Mouse (Mus musculus): Measurements from ENCODE around the gene Map4k3. TPM values are rescaled to one million over a fixed set of nuclear protein-coding genes. Genes with fewer than 3 reads are reported as not detected.

Gene Map4k3
- polyA plus RNA-seq, 1 experiment, result 14.4 TPM

DNA sequence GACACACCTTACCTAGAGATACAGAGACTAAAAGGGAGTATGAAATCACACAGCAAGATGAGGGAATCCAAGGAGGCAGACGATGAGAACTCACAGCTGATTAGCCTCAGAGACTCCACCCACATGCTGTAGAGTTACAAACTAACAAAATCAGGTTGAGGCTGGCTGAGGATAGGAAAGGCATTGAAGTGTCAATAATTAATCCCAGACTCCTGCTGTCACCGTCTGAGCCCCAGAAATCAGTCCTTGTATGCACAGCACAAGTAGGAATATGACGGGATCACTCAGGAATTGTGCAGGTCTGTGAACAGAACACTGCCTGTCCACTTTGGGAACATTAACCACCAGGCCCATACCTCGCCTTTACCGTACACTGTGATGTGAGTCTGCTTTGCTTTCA lies 81.4 kb downstream of the Map4k3 start:
- no peak overlapping the region for H3K4me3 ChIP-seq (ENCODE audit: control insufficient read depth, low read depth, low read length)
- no peaks in the 10 kb centered on the region for H3K4me1 ChIP-seq (ENCODE audit: control insufficient read depth, insufficient read depth, low read length)
- H3K27ac ChIP-seq (ENCODE audit: control insufficient read depth, insufficient read depth, low read depth, low read length), result no peak overlapping the region
- no peaks in the 10 kb centered on the region; the same call in none of the 2 replicates for H3K36me3 ChIP-seq (ENCODE audit: control insufficient read depth, insufficient read depth, low read length)
- H3K27me3 ChIP-seq (ENCODE audit: control insufficient read depth, insufficient read depth, low read length), result no peaks in the 10 kb centered on the region
- TF ChIP-seq CTCF (IDR thresholded peaks at IDR 0.05; ENCODE audit: control insufficient read depth, insufficient read depth, insufficient replicate concordance, low read depth, low read length), result no peak

DNA sequence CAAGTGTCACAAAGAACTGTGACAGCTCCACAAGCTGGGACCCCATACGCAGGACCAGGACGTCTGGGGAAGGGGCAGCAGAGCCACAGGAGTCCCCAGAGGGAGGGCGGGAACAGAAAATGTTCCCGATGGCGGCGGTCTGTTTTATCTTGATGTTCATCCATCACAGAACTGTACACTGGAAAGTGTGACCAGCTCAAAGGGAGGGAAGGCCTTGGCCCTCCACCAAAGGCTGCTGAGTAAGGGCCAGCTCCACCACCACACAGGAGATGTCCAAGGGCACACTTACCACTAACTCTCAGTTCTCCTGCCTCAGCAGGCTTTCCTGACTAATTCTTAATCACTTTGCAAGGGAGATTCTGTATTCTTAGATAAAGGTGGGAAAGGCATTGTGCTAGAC lies 82.2 kb downstream of the Map4k3 start:
- no peak for TF ChIP-seq POLR2A (IDR thresholded peaks at IDR 0.05; ENCODE audit: control insufficient read depth, low read depth, low read length)
- TF ChIP-seq CTCF (IDR thresholded peaks at IDR 0.05; ENCODE audit: control insufficient read depth, insufficient read depth, insufficient replicate concordance, low read depth, low read length), result no peak
- Histone ChIP-seq H3K27ac (ENCODE audit: control insufficient read depth, insufficient read depth, low read depth, low read length) (no peak overlapping the region), H3K36me3 (ENCODE audit: control insufficient read depth, insufficient read depth, low read length) (no peaks in the 10 kb centered on the region; the same call in none of the 2 replicates)

DNA sequence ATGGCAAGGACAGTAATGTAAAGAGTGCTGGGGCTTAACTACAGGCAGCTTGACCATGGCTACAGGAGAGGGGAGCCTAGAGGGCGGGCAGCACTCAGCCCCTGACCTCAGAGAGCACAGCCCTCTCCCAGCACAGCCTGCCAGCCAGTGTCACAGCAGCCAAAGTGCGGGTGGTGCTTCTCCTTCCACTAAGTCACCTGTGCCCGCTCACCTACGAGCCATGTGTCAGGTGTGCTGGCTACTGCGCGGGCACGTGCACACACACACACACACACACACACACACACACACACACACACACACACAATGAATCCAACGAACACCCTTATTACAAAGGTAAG lies 82.6 kb downstream of the Map4k3 start:
- H3K4me3 ChIP-seq (ENCODE audit: control insufficient read depth, low read depth, low read length), result no peak overlapping the region
- no peaks in the 10 kb centered on the region; the same call in none of the 2 replicates for H3K36me3 ChIP-seq (ENCODE audit: control insufficient read depth, insufficient read depth, low read length)
- no peak for TF ChIP-seq CTCF (IDR thresholded peaks at IDR 0.05; ENCODE audit: control insufficient read depth, insufficient read depth, insufficient replicate concordance, low read depth, low read length)
- no peak for TF ChIP-seq POLR2A (IDR thresholded peaks at IDR 0.05; ENCODE audit: control insufficient read depth, low read depth, low read length)

More for the DNA sequence above, 82.2 kb downstream of the Map4k3 start:
- Histone ChIP-seq H3K4me3 (ENCODE audit: control insufficient read depth, low read depth, low read length) (no peak overlapping the region), H3K4me1 (ENCODE audit: control insufficient read depth, insufficient read depth, low read length) (no peaks in the 10 kb centered on the region), H3K27me3 (ENCODE audit: control insufficient read depth, insufficient read depth, low read length) (no peaks in the 10 kb centered on the region)

DNA sequence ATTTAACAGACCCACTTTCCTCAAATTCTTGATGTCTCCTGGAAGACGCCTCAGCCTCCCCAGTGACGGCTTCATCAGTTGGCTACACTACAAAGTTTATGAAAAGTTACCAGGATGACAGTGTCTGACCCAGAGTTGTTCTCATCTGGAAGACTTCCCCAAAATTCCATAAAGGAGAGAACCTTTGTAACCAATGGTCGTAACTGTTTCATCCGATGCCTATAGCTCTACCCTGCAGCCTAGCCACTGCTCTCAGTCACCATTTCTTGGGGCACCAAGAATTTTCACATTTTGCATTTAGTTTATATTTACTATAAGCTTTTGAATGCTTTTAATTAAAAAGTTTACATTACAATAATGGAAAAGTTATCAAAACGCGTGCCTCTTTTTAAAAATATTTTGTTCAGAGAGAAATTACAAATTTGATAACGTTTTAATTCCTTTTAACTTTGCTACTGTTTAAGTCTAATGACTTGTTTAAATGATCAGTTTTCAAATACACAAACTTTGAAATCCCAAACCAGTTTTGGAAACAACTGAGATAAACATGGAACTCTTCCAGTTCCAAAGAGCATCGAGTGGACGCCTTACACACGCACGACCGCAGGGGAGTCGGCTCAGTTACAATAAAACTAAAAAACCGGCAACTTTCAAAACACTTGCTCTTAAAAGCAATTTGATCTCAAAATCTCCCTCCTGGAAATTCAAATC lies 83.1 kb downstream of the Map4k3 start:
- TF ChIP-seq CTCF (IDR thresholded peaks at IDR 0.05; ENCODE audit: control insufficient read depth, insufficient read depth, insufficient replicate concordance, low read depth, low read length) (no peak), POLR2A (IDR thresholded peaks at IDR 0.05; ENCODE audit: control insufficient read depth, low read depth, low read length) (no peak)
- Histone ChIP-seq H3K4me3 (ENCODE audit: control insufficient read depth, low read depth, low read length) (no peak overlapping the region), H3K27ac (ENCODE audit: control insufficient read depth, insufficient read depth, low read depth, low read length) (no peak overlapping the region), H3K4me1 (ENCODE audit: control insufficient read depth, insufficient read depth, low read length) (no peaks in the 10 kb centered on the region), H3K36me3 (ENCODE audit: control insufficient read depth, insufficient read depth, low read length) (no peaks in the 10 kb centered on the region; the same call in none of the 2 replicates), H3K27me3 (ENCODE audit: control insufficient read depth, insufficient read depth, low read length) (no peaks in the 10 kb centered on the region)

More for the DNA sequence above, 82.6 kb downstream of the Map4k3 start:
- H3K27ac ChIP-seq (ENCODE audit: control insufficient read depth, insufficient read depth, low read depth, low read length), result no peak overlapping the region
- no peaks in the 10 kb centered on the region for H3K4me1 ChIP-seq (ENCODE audit: control insufficient read depth, insufficient read depth, low read length)
- H3K27me3 ChIP-seq (ENCODE audit: control insufficient read depth, insufficient read depth, low read length), result no peaks in the 10 kb centered on the region

DNA sequence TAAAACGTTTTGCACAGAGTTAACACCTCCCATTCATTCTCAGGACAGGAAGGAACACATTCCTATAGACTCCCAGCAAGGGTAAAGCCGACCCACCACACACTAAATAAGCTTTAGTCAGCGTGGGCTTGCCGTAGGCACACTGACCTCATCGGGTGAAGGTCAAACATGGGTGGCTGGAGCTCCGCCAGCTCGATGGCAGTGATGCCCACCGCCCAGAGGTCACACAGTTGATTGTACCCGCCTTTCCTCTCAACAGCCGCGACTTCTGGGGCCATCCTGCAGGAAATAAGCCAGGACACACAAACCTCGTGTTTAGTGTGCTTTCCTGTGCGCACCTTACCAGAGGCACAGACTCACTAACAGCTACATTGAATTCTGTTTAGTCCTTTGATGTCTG lies 83.7 kb downstream of the Map4k3 start:
- TF ChIP-seq CTCF (IDR thresholded peaks at IDR 0.05; ENCODE audit: control insufficient read depth, insufficient read depth, insufficient replicate concordance, low read depth, low read length), result no peak
- TF ChIP-seq POLR2A (IDR thresholded peaks at IDR 0.05; ENCODE audit: control insufficient read depth, low read depth, low read length), result no peak
- Histone ChIP-seq H3K27ac (ENCODE audit: control insufficient read depth, insufficient read depth, low read depth, low read length) (no peak overlapping the region), H3K36me3 (ENCODE audit: control insufficient read depth, insufficient read depth, low read length) (no peaks in the 10 kb centered on the region; the same call in 1 of the 2 replicates), H3K4me3 (ENCODE audit: control insufficient read depth, low read depth, low read length) (no peak overlapping the region), H3K4me1 (ENCODE audit: control insufficient read depth, insufficient read depth, low read length) (no peaks in the 10 kb centered on the region), H3K27me3 (ENCODE audit: control insufficient read depth, insufficient read depth, low read length) (no peaks in the 10 kb centered on the region)

DNA sequence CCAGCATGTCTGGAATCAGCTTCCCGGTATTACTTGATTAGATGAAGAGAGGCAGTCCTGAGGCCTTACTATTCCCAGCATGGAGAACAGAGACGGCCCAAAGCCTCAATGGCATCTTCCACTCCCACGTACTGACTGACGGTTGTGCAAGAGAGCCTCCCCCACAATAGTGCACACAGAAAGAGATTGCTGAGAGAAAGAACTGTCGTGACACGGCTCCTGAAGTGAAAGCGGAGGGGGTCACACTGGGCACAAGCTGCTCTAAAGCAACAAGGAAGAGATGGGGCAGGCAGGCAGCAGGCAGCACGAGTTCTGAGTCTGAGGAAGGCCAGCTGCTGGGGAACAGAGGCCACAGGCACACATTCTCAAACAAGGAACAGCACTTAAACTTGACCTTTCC lies 90.2 kb downstream of the Map4k3 start:
- TF ChIP-seq POLR2A (IDR thresholded peaks at IDR 0.05; ENCODE audit: control insufficient read depth, low read depth, low read length) (no peak), CTCF (IDR thresholded peaks at IDR 0.05; ENCODE audit: control insufficient read depth, insufficient read depth, insufficient replicate concordance, low read depth, low read length) (no peak)
- Histone ChIP-seq H3K4me3 (ENCODE audit: control insufficient read depth, low read depth, low read length) (no peak overlapping the region), H3K27ac (ENCODE audit: control insufficient read depth, insufficient read depth, low read depth, low read length) (no peak overlapping the region), H3K36me3 (ENCODE audit: control insufficient read depth, insufficient read depth, low read length) (no peaks in the 10 kb centered on the region; the same call in 1 of the 2 replicates), H3K4me1 (ENCODE audit: control insufficient read depth, insufficient read depth, low read length) (no peaks in the 10 kb centered on the region), H3K27me3 (ENCODE audit: control insufficient read depth, insufficient read depth, low read length) (no peaks in the 10 kb centered on the region)

DNA sequence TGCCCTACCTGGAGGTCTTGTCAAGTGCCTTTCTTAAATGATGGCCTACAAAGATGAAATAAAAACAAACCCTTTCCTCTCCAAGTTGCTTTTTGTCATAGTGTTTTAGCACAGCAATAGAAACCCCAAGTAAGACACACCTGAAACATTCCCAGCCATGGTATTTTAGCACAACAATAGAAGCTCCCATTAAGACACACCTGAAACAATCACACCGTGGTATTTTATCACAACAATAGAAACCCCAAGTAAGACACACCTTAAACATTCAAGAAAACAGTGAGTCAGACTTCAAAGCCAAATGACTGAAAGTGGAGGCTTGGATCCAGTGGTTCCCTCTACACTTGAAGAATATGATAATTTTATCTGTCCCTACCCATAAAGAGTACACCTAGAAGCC lies 92.5 kb downstream of the Map4k3 start:
- TF ChIP-seq POLR2A (IDR thresholded peaks at IDR 0.05; ENCODE audit: control insufficient read depth, low read depth, low read length) (no peak), CTCF (IDR thresholded peaks at IDR 0.05; ENCODE audit: control insufficient read depth, insufficient read depth, insufficient replicate concordance, low read depth, low read length) (no peak)
- Histone ChIP-seq H3K36me3 (ENCODE audit: control insufficient read depth, insufficient read depth, low read length) (no peaks in the 10 kb centered on the region; the same call in 1 of the 2 replicates), H3K27me3 (ENCODE audit: control insufficient read depth, insufficient read depth, low read length) (no peaks in the 10 kb centered on the region), H3K4me1 (ENCODE audit: control insufficient read depth, insufficient read depth, low read length) (no peaks in the 10 kb centered on the region), H3K4me3 (ENCODE audit: control insufficient read depth, low read depth, low read length) (no peak overlapping the region), H3K27ac (ENCODE audit: control insufficient read depth, insufficient read depth, low read depth, low read length) (no peak overlapping the region)
